Mouse (Mus musculus) megakaryocyte-erythroid progenitor cell, adult 5 weeks (primary cell): ENCODE measurements around the gene Rab10. TPM values are rescaled to one million over a fixed set of nuclear protein-coding genes. Genes with fewer than 3 reads are reported as not detected.

Experiments
- polyA plus RNA-seq: library from polyadenylated mRNA; stranded (reverse); fragments of >175 nt; gene quantifications from 2 replicates; pipeline ENCODE4 v1.2.3, GENCODE M21; 2012

Gene Rab10
- 37.7 and 39.1 TPM in 2 replicates for polyA plus RNA-seq

DNA sequence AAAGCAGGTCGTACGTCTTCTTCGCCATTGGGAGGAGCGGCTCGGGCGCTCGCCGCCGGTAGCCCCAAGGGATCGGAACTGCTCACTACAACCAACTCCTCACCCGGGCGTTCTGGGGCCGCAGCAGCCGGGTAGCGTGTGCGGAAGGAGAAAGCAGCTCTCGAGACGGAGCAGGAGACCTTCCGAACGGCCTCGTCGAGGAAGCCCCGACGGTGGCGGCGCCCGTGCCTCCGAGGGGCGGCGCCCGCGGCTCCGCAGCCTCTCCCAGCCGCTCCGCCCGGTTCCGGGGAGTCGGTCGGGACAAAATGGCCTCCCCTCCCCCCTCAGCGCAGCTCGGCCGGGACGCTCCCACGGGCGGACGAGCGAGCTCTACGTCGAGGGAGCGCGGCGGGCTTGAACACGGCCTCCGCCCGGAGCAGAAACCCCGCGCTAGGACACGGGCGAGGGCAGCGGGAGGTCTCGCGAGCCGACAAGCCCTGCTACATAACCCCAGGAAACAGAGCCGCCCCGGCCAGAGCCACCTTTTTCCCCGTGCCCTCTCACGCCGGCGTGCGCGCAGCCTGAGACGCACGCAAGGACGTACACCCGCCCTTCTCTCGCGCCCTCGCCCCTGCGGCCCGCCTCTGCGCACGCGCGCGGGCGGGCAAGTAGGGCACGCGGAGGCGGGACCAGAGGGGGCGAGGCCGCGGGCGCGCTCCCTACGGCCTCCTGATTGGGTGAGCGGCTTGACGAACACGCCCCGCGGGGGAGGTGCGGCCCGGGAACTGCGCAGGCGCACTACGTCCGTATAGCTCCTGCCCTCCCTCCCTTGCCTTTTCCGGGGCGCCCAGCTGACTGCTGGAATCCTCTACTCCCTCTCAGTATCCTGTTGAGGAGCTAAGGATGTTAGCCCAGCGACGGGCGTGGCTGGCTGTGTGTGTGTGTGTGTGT lies at the start of gene Rab10:
Gene Rab10, minus strand, starts transcription at position 579 of the 930 bp plus-strand sequence.

Other genes with a start within 250 kb of the Rab10 start
- 2.0 and 2.7 TPM in 2 replicates for gene Kif3c, start 55.2 kb upstream of the Rab10 start, polyA plus RNA-seq
- gene Asxl2, start 116.9 kb upstream of the Rab10 start, polyA plus RNA-seq, result 12.4 and 16.2 TPM in 2 replicates